Mouse (Mus musculus): Measurements from ENCODE around the gene Atad2b. TPM values are rescaled to one million over a fixed set of nuclear protein-coding genes. Genes with fewer than 3 reads are reported as not detected.

Atad2b gene
- polyA plus RNA-seq, 1 experiment from 2014 or later = 5.2 TPM

- Histone ChIP-seq H3K27ac (ENCODE audit: low read length) (no peak overlapping the region), H3K36me3 (ENCODE audit: control insufficient read depth, insufficient read depth, low read length) (peaks cover 6% of the 10 kb centered on the region), H3K9me3 (ENCODE audit: control insufficient read depth, low read length) (no peaks in the 10 kb centered on the region), H3K9ac (ENCODE audit: low read depth, low read length) (no peak overlapping the region), H3K4me1 (ENCODE audit: control insufficient read depth, insufficient read depth, low read length) (no peaks in the 10 kb centered on the region), H3K4me2 (ENCODE audit: low read depth, low read length) (no peak overlapping the region), H3K27me3 (replicated peaks; ENCODE audit: control insufficient read depth, insufficient read depth, low read length) (no peaks in the 10 kb centered on the region), H3K4me3 (ENCODE audit: low read length) (no peak overlapping the region)
- ATAC-seq = no peak
- WGBS = 92% methylated on average over 2 of the region's 2 CpGs
Observed at GRCm38 (mm10) chr12:5038008-5038407, 120.9 kb downstream of the Atad2b start.

- Histone ChIP-seq H3K27ac (ENCODE audit: low read length) (no peak overlapping the region), H3K4me2 (ENCODE audit: low read depth, low read length) (no peak overlapping the region), H3K9ac (ENCODE audit: low read depth, low read length) (no peak overlapping the region), H3K4me1 (ENCODE audit: control insufficient read depth, insufficient read depth, low read length) (no peaks in the 10 kb centered on the region), H3K9me3 (ENCODE audit: control insufficient read depth, low read length) (no peaks in the 10 kb centered on the region), H3K36me3 (ENCODE audit: control insufficient read depth, insufficient read depth, low read length) (no peaks in the 10 kb centered on the region), H3K27me3 (replicated peaks; ENCODE audit: control insufficient read depth, insufficient read depth, low read length) (no peaks in the 10 kb centered on the region), H3K4me3 (ENCODE audit: low read length) (no peak overlapping the region)
- ATAC-seq = no peak
- WGBS = 88% methylated on average over 15 of the region's 15 CpGs
Observed at GRCm38 (mm10) chr12:5044141-5044540, 127.0 kb downstream of the Atad2b start.

- Histone ChIP-seq H3K36me3 (ENCODE audit: control insufficient read depth, insufficient read depth, low read length) (no peaks in the 10 kb centered on the region), H3K9ac (ENCODE audit: low read depth, low read length) (no peak overlapping the region), H3K27ac (ENCODE audit: low read length) (no peak overlapping the region), H3K4me2 (ENCODE audit: low read depth, low read length) (no peak overlapping the region), H3K9me3 (ENCODE audit: control insufficient read depth, low read length) (peaks cover 20% of the 10 kb centered on the region), H3K27me3 (replicated peaks; ENCODE audit: control insufficient read depth, insufficient read depth, low read length) (no peaks in the 10 kb centered on the region), H3K4me3 (ENCODE audit: low read length) (no peak overlapping the region), H3K4me1 (ENCODE audit: control insufficient read depth, insufficient read depth, low read length) (no peaks in the 10 kb centered on the region)
- ATAC-seq = no peak
- WGBS = 93% methylated on average over 4 of the region's 4 CpGs
Observed at GRCm38 (mm10) chr12:5048104-5048503, 131.0 kb downstream of the Atad2b start.

- no peaks in the 10 kb centered on the region for H3K36me3 ChIP-seq (ENCODE audit: control insufficient read depth, insufficient read depth, low read length)
- 50% methylated on average over 3 of the region's 3 CpGs for WGBS
- ATAC-seq = no peak
Observed at GRCm38 (mm10) chr12:5067590-5067989, 150.4 kb downstream of the Atad2b start.

GRCm38 (mm10) chr12:5070131-5070530 is 153.0 kb downstream of the Atad2b start:
- Histone ChIP-seq H3K4me3 (ENCODE audit: low read length) (no peak overlapping the region), H3K9ac (ENCODE audit: low read depth, low read length) (no peak overlapping the region), H3K4me2 (ENCODE audit: low read depth, low read length) (no peak overlapping the region), H3K36me3 (ENCODE audit: control insufficient read depth, insufficient read depth, low read length) (no peaks in the 10 kb centered on the region), H3K27ac (ENCODE audit: low read length) (no peak overlapping the region), H3K27me3 (replicated peaks; ENCODE audit: control insufficient read depth, insufficient read depth, low read length) (no peaks in the 10 kb centered on the region), H3K4me1 (ENCODE audit: control insufficient read depth, insufficient read depth, low read length) (no peaks in the 10 kb centered on the region), H3K9me3 (ENCODE audit: control insufficient read depth, low read length) (no peaks in the 10 kb centered on the region)
- no peak for ATAC-seq
- 84% methylated on average over 3 of the region's 3 CpGs for WGBS

More at GRCm38 (mm10) chr12:5067590-5067989, 150.4 kb downstream of the Atad2b start:
- H3K9ac ChIP-seq (ENCODE audit: low read depth, low read length) = no peak overlapping the region
- H3K4me1 ChIP-seq (ENCODE audit: control insufficient read depth, insufficient read depth, low read length) = no peaks in the 10 kb centered on the region
- no peaks in the 10 kb centered on the region for H3K27me3 ChIP-seq (replicated peaks; ENCODE audit: control insufficient read depth, insufficient read depth, low read length)
- no peak overlapping the region for H3K27ac ChIP-seq (ENCODE audit: low read length)
- no peak overlapping the region for H3K4me2 ChIP-seq (ENCODE audit: low read depth, low read length)
- no peaks in the 10 kb centered on the region for H3K9me3 ChIP-seq (ENCODE audit: control insufficient read depth, low read length)
- no peak overlapping the region for H3K4me3 ChIP-seq (ENCODE audit: low read length)

- H3K9ac ChIP-seq (ENCODE audit: low read depth, low read length) = no peak overlapping the region
- no peak overlapping the region for H3K4me3 ChIP-seq (ENCODE audit: low read length)
- H3K27me3 ChIP-seq (replicated peaks; ENCODE audit: control insufficient read depth, insufficient read depth, low read length) = no peaks in the 10 kb centered on the region
- H3K4me2 ChIP-seq (ENCODE audit: low read depth, low read length) = no peak overlapping the region
- ATAC-seq = no peak
- 82% methylated on average over 12 of the region's 12 CpGs for WGBS
- H3K27ac ChIP-seq (ENCODE audit: low read length) = no peak overlapping the region
- no peaks in the 10 kb centered on the region for H3K4me1 ChIP-seq (ENCODE audit: control insufficient read depth, insufficient read depth, low read length)
- no peaks in the 10 kb centered on the region for H3K36me3 ChIP-seq (ENCODE audit: control insufficient read depth, insufficient read depth, low read length)
- H3K9me3 ChIP-seq (ENCODE audit: control insufficient read depth, low read length) = no peaks in the 10 kb centered on the region
Observed at GRCm38 (mm10) chr12:5073191-5073590, 156.0 kb downstream of the Atad2b start.

- H3K27ac ChIP-seq (ENCODE audit: low read length) = no peak overlapping the region
- no peak overlapping the region for H3K4me2 ChIP-seq (ENCODE audit: low read depth, low read length)
- H3K4me3 ChIP-seq (ENCODE audit: low read length) = no peak overlapping the region
- H3K36me3 ChIP-seq (ENCODE audit: control insufficient read depth, insufficient read depth, low read length) = no peaks in the 10 kb centered on the region
- no peaks in the 10 kb centered on the region for H3K4me1 ChIP-seq (ENCODE audit: control insufficient read depth, insufficient read depth, low read length)
- H3K9me3 ChIP-seq (ENCODE audit: control insufficient read depth, low read length) = no peaks in the 10 kb centered on the region
- no peak overlapping the region for H3K9ac ChIP-seq (ENCODE audit: low read depth, low read length)
- no peaks in the 10 kb centered on the region for H3K27me3 ChIP-seq (replicated peaks; ENCODE audit: control insufficient read depth, insufficient read depth, low read length)
- no peak for ATAC-seq
- WGBS = 91% methylated on average over 4 of the region's 4 CpGs
Observed at GRCm38 (mm10) chr12:5081480-5081879, 164.3 kb downstream of the Atad2b start.

GRCm38 (mm10) chr12:5084714-5085113 is 167.6 kb downstream of the Atad2b start:
- Histone ChIP-seq H3K9ac (ENCODE audit: low read depth, low read length) (no peak overlapping the region), H3K4me1 (ENCODE audit: control insufficient read depth, insufficient read depth, low read length) (peaks cover 6% of the 10 kb centered on the region; the same call in 1 of the 2 replicates), H3K9me3 (ENCODE audit: control insufficient read depth, low read length) (no peaks in the 10 kb centered on the region), H3K27me3 (replicated peaks; ENCODE audit: control insufficient read depth, insufficient read depth, low read length) (no peaks in the 10 kb centered on the region), H3K27ac (ENCODE audit: low read length) (no peak overlapping the region), H3K4me2 (ENCODE audit: low read depth, low read length) (no peak overlapping the region), H3K36me3 (ENCODE audit: control insufficient read depth, insufficient read depth, low read length) (no peaks in the 10 kb centered on the region), H3K4me3 (ENCODE audit: low read length) (no peak overlapping the region)
- no peak for ATAC-seq
- WGBS = 94% methylated on average over 5 of the region's 5 CpGs

- no peak overlapping the region for H3K4me2 ChIP-seq (ENCODE audit: low read depth, low read length)
- H3K36me3 ChIP-seq (ENCODE audit: control insufficient read depth, insufficient read depth, low read length) = no peaks in the 10 kb centered on the region; the same call in 1 of the 2 replicates
- 0 out of 2 replicates have a peak overlapping the region, but pooled peaks have one; percentile 1 for H3K27ac ChIP-seq (ENCODE audit: low read length)
- H3K4me3 ChIP-seq (ENCODE audit: low read length) = no peak overlapping the region
- H3K27me3 ChIP-seq (replicated peaks; ENCODE audit: control insufficient read depth, insufficient read depth, low read length) = no peaks in the 10 kb centered on the region
- no peaks in the 10 kb centered on the region for H3K9me3 ChIP-seq (ENCODE audit: control insufficient read depth, low read length)
- ATAC-seq = peak; percentile 57
- no peak overlapping the region for H3K9ac ChIP-seq (ENCODE audit: low read depth, low read length)
- peaks cover 6% of the 10 kb centered on the region; the same call in 1 of the 2 replicates for H3K4me1 ChIP-seq (ENCODE audit: control insufficient read depth, insufficient read depth, low read length)
- WGBS = 26% methylated on average over 10 of the region's 10 CpGs
Observed at GRCm38 (mm10) chr12:5087787-5088519, 170.8 kb downstream of the Atad2b start.

Measured in intestine, embryonic 16.5 days (tissue).